Mouse (Mus musculus): ENCODE results near the gene Eif4h. TPM values are rescaled to one million over a fixed set of nuclear protein-coding genes. Genes with fewer than 3 reads are reported as not detected.

Gene Eif4h
- 100 to 1,000 TPM; 288 to 289 TPM for total RNA-seq (2021)
- long read RNA-seq, experiment 1, transcript Eif4h-201 (6 exons, 2,367 nt), result major isoform, 357 of 695 reads
- long read RNA-seq, experiment 1, transcript Eif4h-205 (7 exons, 2,726 nt), result minor isoform, 251 of 695 reads
- long read RNA-seq, experiment 1, partial matches to known transcripts, result 33 of 695 reads
- long read RNA-seq, experiment 1, other reads (novel, unspliced or antisense), result 53 of 695 reads
- long read RNA-seq, experiment 2, transcript Eif4h-201 (6 exons, 2,367 nt), result major isoform, 89 of 179 reads
- long read RNA-seq, experiment 2, transcript Eif4h-205 (7 exons, 2,726 nt), result minor isoform, 67 of 179 reads
- long read RNA-seq, experiment 2, partial matches to known transcripts, result 7 of 179 reads
- long read RNA-seq, experiment 2, other reads (novel, unspliced or antisense), result 16 of 179 reads

DNA sequence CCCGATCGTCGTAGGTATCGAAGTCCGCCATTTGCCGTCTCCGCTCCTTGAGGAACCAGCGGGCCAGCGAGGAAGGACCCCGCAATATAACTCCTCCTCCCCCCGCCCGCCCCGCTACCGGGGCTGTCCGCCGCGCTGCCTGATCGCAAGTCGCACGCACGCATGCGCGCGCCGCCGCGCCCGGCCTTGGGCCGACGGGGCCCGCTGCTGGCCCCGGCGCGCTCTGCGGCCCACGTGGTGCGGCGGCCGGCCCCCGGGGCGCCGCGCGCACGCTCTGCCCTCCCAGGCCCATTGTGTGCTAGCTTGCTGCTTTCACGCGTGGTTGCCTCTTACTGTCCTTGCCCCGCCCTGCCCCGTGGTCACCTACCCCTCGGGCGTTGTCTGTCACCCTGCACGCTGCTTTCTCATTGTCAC is at the start of gene Eif4h:
TSS of gene Eif4h (minus strand) at position 222 of the 414 bp plus-strand sequence.
- peak; percentile 98 for DNase-seq

DNA sequence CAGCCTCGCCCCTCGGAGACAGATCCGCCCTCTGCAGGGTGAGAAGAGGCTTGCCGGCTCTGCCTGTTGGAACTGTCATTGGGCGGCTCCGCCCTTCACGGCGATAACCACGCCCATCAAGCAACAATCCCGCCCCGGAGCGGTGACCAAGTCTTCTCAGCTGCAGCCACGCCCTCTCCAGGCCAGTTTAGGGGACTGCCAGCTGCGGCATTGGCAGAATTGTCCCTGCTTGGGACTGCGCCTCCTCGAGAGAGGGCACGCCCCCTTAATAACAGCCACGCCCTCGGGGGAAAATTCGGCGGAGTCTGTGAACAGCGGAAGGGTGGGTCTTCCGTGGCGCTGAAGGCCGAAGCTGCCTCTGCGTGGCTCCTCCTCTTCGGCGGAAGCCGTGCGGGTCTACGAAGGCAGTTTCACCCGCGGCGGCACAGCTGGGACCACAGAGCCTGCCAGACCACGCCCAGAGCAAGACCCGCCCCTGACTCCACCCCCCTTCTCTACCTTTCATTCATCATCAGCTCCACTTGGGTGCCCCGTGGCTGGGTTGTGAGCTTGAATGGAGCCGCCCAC is 49.5 kb upstream of the Eif4h start:
- DNase-seq, result peak; percentile 99 to 100

DNA sequence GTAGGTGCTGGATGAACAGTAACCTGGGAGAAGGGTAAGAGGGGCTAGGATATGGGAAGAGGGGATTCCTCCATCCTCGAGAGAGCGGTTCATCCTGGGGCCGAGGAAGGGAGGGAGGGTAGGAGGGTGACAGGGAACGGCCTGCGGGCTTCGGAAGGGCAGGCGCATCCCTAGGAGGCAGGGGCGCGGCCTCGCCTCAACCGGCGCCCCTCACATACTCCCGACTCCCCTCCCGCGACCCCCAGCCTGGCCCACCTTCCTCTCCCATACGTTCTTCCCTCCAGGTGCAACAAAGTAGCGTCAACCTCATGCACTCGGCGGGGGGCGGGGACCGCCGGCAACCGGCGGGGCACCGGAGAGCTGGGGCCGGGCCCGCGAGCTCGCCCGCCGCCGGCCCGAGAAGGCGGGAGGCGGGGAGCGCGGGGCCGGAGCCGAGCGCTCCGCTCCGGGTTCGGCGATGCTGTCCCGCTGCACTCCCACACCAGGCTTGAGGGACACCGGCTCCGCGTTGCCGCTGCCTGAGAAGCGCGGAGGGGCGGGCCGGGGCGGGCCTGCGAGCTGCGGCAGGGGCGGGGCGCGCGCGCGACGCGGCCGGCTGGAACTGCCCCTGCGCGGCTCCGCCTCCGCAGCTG is 48.9 kb upstream of the Eif4h start, which contains the start of gene Limk1:
TSS of gene Limk1 (minus strand) at position 513 of the 632 bp plus-strand sequence.
- no peak for DNase-seq

GRCm38 (mm10) chr5:134687187-134687586 is 47.9 kb upstream of the Eif4h start:
- DNase-seq, result no peak

GRCm38 (mm10) chr5:134686541-134686940 is 47.3 kb upstream of the Eif4h start:
- no peak for DNase-seq

DNA sequence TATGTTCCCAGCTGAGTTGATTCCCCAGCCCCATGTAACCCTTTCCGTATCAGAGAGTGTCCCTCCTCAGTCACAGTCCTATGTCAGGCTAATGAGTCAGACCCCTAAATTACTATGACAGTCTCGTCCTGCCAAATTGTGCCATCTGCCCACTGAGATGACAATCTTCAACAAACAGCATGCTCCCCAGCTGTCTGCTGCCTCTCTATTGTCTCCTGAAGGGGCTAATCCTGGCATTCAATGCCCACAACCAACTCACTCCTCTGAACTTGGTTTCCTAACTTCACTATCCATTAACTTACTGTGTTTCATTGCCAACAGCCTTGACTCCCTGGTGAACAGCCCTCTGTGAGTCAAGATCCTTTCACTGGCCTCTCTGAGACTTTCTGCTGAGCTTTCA is 45.1 kb upstream of the Eif4h start:
- DNase-seq, result no peak

DNA sequence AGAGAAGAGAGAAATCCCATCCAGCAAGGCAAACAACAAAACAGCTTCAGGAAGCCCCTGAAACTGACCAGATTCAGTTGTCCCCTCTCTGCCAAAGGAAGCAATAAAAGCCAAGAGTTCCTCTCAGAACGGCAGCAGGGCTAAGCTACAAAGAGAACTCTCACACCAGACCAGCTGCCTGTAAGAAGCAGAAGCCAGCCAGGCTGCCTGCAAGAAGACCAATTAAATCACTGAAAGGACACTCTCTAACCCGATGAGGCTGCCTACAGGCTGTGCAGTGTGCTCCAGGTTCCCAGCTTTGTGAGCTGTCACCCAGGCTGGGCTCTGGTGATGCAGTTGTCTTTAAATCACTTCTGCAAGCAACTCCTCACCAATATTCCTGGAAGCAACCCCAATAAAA is 44.5 kb upstream of the Eif4h start:
- DNase-seq, result no peak

DNA sequence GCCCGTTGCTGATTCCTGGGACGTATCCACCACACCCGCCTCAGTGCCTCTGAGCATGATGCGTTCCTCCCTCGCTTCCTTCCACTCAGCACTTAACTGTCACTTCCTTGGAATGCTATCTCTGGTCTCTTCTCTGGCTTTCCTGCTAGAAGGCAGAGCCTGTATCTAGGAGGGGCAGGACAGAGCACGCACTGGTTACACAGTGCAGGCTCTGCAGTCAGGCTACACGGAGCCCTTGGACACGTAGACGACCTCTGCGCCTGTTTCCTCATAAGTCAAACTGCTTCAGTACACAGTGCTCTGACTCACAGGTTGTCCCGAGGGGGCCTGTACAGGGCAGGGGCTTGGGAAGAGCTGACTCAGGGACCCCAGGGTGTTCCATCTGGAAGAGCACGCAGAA is 40.9 kb upstream of the Eif4h start:
- no peak for DNase-seq

DNA sequence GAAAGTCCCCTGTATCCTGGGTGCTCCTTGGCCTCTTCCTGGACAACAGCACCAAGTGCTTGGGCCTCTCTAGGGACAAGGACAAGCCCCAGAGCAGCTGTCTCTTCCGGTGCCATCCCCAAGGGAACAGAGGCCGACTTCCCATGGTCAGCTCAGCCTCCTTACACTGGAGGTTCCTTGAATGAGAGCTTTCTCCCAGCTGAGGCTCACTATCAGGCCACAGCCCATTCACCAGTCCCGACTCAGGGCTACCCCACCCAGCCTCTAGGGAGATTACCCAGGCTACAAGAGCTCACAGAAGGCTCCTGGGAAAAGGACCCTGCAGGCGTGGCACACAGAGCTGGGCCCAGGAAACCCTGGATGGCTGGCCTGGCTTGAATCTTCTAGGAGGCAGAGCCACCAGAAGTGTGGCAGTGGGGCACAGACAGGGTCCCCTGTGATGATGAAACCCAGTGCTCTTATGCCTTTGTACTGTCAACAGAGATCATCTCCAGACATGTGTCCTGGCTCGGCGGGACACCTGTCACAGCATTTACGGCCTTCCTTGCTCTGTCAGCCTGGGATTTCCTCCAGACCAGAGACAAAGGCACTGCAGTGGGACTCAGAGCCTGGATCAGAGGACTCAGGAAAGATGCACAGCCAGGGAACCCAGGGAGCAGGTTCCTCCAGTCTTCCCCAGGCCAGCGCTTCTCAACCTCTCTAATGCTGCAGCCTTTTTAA is 39.7 kb upstream of the Eif4h start:
- DNase-seq, result no peak

DNA sequence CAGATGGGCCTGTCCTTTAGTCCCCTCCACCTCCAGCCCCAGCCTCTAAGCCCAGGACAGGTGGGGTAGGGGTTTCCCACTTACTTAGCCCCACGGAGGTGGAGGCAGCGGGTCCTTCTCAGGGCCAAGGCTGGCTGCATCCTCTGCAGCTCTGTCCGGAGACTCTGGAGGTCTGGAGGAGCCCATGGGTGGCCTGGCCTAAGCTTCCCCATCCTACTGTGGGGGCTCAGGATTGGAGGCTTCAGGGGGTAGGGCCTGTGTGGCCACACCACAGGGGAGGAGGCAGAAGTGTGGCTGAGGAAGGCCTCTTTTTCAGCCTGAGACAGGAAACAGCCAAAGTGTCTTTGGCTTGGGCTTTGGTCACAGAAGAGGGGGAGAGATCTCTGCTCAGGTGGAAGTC is 38.7 kb upstream of the Eif4h start:
- peak; percentile 27 to 34 for DNase-seq

DNA sequence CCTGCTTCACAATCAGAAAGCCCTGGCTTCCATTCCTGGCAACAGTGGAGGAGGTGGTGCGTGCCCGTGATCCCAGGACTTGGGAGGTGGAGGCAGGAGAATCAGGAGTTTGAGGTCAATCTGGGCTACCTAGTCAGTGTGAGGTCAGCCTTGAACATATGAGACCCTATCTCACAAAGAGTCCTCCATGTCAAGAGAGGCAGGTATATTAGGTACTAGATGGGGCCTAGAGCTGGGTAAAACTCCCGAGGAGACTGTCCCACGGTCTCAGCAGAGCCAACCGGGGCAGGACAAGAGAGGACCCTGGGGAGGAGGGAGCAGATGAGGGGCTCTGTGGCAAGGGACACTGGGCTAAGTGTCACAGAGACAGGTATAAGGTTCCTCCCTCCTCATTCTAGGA is 38.2 kb upstream of the Eif4h start:
- DNase-seq, result no peak

DNA sequence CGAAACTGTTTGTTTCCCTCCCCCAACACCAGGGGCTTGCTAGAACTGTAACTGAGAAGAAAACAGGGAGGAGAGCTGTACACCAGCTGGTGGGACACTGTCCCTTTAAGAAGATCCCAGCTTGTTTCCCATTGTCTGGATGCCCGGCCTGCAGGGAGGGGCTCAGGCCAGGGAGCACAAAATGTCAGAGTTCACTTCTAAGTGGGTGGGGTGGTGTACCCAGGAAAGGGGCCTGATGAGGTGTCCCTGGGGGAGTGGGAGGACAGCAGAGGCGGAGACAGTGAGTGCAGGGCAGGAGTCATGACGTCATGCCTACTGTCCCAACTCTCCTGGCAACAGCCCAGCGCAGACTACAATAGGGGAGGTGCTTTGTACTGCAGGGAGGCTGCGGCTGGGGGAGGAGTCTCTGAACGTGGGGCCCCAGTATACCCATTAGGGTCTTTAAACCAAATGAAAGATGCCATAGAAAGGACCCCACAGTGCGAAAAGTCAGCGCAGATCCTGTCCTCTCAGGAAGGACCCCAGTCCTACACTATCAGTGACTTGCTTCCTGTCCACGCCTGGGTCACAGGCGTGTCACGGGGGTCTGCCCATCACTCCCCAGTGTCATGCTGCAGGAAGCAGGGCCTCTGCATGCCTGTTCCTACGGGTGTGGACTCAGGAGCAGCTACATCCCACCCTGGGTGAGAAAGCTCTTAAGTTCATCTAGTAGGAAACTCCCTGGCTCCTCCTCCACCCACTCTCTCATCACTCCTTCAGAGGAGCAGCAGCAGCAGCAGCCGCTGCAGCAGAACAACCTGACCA is 36.9 kb upstream of the Eif4h start:
- peak; percentile 86 to 90 for DNase-seq

- no peak for DNase-seq
Observed at GRCm38 (mm10) chr5:134674977-134675376, 35.7 kb upstream of the Eif4h start.

DNA sequence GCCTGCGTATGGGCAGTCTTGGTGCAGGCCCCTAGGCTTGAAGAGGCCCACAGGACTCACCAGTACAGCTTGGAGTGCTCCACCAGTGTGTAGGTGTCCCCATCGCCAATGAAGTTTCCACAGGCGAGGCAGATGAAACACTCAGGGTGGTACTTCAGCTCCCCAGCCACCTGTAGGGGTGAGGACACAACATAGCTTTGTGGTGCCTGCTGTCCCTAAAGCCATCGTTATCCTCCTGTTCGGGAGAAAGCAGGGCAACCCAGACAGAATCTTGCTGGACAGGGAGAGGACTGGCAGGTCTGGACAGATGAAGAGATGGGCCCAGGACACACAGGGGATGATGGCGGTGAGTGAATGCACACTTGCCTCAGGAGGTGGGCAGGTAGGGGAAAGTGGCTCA is 33.3 kb upstream of the Eif4h start:
- no peak for DNase-seq

- DNase-seq, result no peak
Observed at GRCm38 (mm10) chr5:134672198-134672516, 32.9 kb upstream of the Eif4h start.

- no peak for DNase-seq
Observed at GRCm38 (mm10) chr5:134671335-134672197, 32.3 kb upstream of the Eif4h start.

DNA sequence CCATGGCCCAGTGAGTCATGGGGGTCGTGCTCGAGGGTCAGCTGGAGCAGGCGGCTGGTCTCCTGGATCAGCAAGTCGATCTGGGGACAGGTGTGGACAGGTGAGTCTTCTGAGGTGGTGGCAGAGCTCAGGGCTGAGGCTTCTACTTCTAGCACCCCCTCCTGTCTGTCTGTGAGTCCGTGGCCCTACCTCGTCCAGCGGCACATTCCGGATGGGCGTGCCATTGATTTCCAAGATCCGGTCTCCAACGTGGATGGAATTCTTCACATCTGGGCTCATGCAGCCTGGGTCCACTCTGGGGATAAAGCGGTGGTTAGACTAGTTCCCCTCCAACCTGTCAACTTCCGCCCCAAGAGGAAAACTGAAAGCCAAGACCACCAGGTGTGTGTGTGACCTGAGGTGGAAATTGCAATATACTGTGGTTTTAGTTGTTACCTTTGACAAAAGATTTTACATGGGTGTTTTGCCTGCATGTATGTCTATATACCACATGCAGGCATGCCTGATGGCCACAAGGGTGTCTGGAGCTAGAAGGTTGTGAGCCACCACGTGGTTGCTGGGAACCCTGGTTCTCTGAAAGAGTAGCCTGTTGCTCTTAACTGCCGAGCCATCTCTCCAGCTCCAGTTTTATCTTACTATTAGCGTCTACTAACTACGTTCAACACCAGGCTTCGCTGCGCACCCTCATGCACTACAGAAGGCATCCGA is 29.9 kb upstream of the Eif4h start:
- DNase-seq, result no peak

DNA sequence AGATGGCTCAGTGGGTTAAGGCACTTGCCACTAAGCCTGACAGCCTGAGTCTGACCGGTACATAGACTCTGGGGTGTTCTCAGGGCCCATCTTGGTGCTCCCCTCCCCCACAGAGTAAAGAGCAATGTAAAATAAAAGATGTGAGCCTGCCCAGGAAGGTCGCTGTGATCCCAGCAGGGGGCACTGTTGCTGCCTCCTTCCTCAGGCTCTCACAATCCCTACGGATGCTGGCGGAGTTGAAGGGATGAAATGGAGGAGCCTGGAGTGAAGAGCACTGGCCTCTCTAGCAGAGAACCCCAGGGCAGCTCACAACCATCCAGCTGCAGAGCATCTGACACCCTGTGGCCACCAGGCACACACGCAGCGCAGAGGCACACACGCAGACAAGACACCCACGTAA is 29.2 kb upstream of the Eif4h start:
- DNase-seq, result peak; percentile 38 to 64

- DNase-seq, result no peak
Observed at GRCm38 (mm10) chr5:134656708-134657107, 17.4 kb upstream of the Eif4h start.

GRCm38 (mm10) chr5:134652015-134652414 is 12.7 kb upstream of the Eif4h start:
- DNase-seq, result peak; percentile 28 to 35

All from adrenal gland, postnatal 36 days (tissue).